Mouse (Mus musculus) left cerebral cortex, adult 2 months (tissue): ENCODE data around the gene Nanog. TPM values are rescaled to one million over a fixed set of nuclear protein-coding genes. Genes with fewer than 3 reads are reported as not detected.
A peak's percentile ranks its signal among the peaks of the same experiment; 100 is the strongest.

Source experiments
- DNase-seq, 2 experiments: peaks; one replicate each; pipeline ENCODE4 v3.0.0; 2021 to 2022; ENCODE audit warnings: low spot score in 2 of 2, mixed read lengths in 1 of 2; ENCODE audit errors: extremely low spot score in 1 of 2
- H3K27ac ChIP-seq: fragments of 200-600 bp; 2 replicates; pipeline ENCODE4 v1.8.1; 2022
- H3K4me3 ChIP-seq: fragments of 200-600 bp; 2 replicates; pipeline ENCODE4 v1.8.1; 2022
- CTCF ChIP-seq: fragments of 200-600 bp; IDR thresholded peaks from 2 replicates; pipeline ENCODE4 v1.8.1; 2022; ENCODE audit warnings: antibody characterized with exemption, mild to moderate bottlenecking, moderate library complexity
- intact Hi-C: fragments of 180-260 bp; cut with DNase I; formaldehyde crosslinking; loops from one replicate; pipeline ENCODE4 v1.15.1; 2025
- total RNA-seq, 2 experiments: library from RNA; stranded (reverse); gene quantifications; 2 replicates each; pipeline ENCODE4 v1.2.3; 2021

Gene Nanog
- total RNA-seq, 2 experiments from 2014 or later = not detected

DNA sequence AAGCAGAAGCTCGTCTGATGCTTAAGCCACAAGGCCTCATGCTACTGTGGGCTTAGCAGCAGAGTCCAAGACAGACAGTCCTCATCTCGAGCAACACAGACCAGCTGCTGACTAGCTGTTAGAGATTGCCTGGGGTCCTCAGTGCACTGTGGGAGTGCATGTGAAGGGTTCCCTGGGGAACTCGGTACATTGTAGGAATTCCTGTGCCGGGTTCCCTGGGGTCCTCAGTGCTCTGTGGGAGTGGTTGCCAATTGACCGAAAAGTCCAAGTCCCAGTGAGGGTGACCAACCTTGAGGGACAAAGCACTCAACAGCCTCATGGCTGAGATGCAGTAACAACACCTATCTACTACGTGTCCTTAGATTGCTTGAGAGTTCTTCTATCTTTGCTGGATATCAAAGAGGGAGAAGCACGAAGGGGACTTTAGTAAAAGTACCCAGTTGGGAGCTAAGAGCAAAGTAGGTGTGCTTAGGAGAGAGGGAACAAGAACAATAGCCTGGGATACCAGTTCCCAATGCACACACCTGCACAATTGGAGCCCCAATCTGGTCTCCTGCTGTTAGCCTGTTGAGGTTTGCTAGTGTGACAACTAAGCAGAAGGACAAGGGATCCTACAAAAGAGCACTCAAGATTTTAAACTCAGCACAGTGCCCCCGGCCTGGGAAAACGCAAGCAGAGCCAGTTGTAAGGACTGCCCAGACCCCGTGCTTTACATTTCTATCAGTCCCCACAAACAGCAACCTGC lies 37.4 kb downstream of the Nanog start:
- Histone ChIP-seq H3K27ac (peak overlapping the region; percentile 53), H3K4me3 (no peak overlapping the region)
- no peak for DNase-seq
- intact Hi-C loops = loop anchor here (5.0 kb wide), 1 partner anchor 58 kb away; the partner anchor contains the start of gene Slc2a3
- no peak for TF ChIP-seq CTCF

- DNase-seq = no peak
- Histone ChIP-seq H3K4me3 (no peak overlapping the region), H3K27ac (no peak overlapping the region)
- no peak for TF ChIP-seq CTCF
- intact Hi-C loops = no loop called here
These were observed 43.3 kb downstream of the Nanog start for GRCm38 (mm10) chr6:122750579-122750978.

DNA sequence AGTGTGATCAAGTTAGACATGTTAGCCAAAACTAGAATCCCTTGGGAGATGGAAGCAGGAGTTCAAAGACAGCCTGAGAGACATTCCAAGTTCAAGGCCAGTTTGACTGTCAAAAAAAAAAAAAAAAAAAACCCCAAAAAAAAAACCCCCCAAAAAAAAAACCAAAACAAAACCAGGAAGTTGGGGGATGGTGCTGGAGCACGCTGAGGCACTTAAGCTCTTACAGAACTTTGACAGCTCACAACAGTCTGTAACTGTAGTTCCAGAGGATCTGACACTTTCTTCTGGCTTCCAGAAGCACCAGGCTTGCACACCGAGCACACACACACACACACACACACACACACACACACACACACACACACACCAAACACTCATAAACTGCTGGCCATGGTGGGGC lies 48.6 kb downstream of the Nanog start:
- no peak for TF ChIP-seq CTCF
- Histone ChIP-seq H3K4me3 (no peak overlapping the region), H3K27ac (no peak overlapping the region)
- intact Hi-C loops = no loop called here
- no peak for DNase-seq

DNA sequence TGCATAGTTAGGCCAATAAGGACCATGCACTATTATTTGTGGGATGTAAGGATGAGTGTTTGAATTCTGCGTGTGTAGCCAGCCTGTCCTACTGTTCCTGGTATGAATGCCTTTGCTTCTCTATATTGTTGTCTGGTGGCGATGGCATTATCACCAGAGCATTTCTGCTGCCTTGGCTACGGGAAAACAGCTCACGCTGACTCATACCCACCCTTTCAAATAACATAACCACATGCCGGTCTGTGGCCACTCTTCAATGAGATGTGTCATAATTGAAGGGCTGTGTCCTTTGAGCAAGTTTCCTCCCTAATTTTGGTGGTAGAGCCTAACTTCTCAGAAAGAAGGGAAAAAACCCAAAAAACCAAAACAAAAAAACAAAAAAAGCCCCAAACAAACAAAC lies 51.4 kb downstream of the Nanog start:
- no peak for DNase-seq
- no peak overlapping the region for H3K4me3 ChIP-seq
- intact Hi-C loops = no loop called here
- TF ChIP-seq CTCF = no peak
- no peak overlapping the region for H3K27ac ChIP-seq

GRCm38 (mm10) chr6:122761011-122761599 lies 53.8 kb downstream of the Nanog start:
- peak; percentile 81 to 83 for DNase-seq
- TF ChIP-seq CTCF = no peak
- H3K4me3 ChIP-seq = peak overlapping the region; percentile 51
- intact Hi-C loops = loop anchor here (1.0 kb wide), 1 partner anchor 19 kb away; no protein-coding TSS in a partner anchor
- H3K27ac ChIP-seq = peak overlapping the region; percentile 91

- peak overlapping the region; percentile 51 for H3K4me3 ChIP-seq
- peak overlapping the region; percentile 91 for H3K27ac ChIP-seq
- no peak for DNase-seq
- TF ChIP-seq CTCF = no peak
- intact Hi-C loops = loop anchor here (1.0 kb wide), 1 partner anchor 20 kb away; no protein-coding TSS in a partner anchor
These were observed 54.6 kb downstream of the Nanog start for GRCm38 (mm10) chr6:122761901-122762300.

GRCm38 (mm10) chr6:122762480-122762879 lies 55.2 kb downstream of the Nanog start:
- TF ChIP-seq CTCF = no peak
- DNase-seq = no peak
- intact Hi-C loops = no loop called here
- Histone ChIP-seq H3K27ac (no peak overlapping the region), H3K4me3 (no peak overlapping the region)

DNA sequence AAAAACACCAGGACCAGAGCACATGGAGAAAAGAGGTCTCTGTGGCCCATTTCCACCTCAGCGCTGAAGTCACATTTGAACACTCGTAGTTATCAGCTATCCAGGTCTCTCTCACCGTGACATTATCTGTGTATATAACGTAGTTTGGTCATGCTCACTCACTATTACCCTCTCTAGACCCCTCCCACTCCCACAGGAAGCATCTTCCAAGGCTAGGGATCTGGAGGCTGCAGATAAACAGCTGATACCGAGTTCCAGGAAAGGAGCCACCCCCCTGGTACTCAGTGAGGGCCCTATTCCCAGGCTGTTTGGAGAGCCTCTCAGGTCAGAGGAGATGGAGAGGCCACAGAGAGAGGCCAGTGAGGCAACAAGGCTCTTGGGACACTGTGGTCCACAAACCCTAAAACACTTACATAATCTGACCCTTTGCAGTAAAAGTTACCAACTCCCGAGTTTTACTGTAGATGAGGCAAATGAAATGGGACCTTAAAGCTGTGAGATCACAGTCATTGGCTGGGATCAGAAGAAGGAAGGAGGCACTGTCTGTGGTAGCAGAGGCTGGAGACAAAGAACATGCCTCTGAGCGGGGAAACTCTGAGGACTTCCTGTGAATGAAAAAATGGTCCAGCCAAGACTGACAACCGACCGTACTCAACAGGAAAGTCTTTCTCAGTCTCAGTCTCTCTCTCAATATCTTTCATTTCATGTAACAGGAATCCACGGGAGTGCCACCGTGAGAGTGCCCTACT lies 55.8 kb downstream of the Nanog start:
- intact Hi-C loops = no loop called here
- no peak for DNase-seq
- Histone ChIP-seq H3K4me3 (no peak overlapping the region), H3K27ac (peak overlapping the region; percentile 93)
- TF ChIP-seq CTCF = no peak

DNA sequence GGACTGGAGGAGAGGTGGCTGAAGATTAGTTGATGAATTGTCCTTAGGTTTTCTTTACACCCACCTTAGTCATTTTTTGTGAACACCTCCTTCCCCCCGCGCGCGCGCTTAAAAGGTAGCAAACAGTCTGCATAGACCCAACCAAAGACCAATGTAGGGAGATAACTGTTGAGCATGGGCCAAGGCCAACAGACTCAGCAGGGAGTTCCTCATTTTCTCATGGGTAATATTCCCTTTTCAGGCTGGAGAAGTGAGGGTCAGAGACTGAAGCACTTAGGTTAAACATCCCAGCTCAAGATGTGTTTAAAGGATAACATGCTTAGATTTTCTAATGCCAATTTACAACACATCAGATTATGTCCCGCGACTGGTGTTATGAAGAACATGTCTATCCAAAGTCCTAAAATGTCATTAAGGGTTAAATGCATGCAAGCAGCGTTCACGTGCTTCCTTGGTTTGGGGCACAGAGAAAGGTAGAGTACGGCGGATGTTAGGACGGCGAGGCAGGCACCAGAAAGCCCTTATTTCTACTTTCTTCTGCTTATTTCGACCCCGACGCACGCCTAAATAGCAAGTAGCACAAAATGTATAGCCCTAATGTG lies 56.7 kb downstream of the Nanog start:
- TF ChIP-seq CTCF = no peak
- Histone ChIP-seq H3K27ac (peak overlapping the region; percentile 93), H3K4me3 (peak overlapping the region; percentile 53)
- intact Hi-C loops = loop anchor here (2.0 kb wide), 2 partner anchors 21 to 37 kb away; partner anchors contain the start of gene Slc2a3
- no peak for DNase-seq

Other genes with a start within 250 kb of the Nanog start
- gene Rimklb, start 208.7 kb upstream of the Nanog start, total RNA-seq = 10 to 100 TPM; 80.3 to 80.6 TPM
- gene Mfap5, start 201.6 kb upstream of the Nanog start, total RNA-seq = under 1 TPM; 0.33 to 0.63 TPM
- gene Aicda, start 153.7 kb upstream of the Nanog start, total RNA-seq = not detected
- gene Apobec1, start 105.0 kb upstream of the Nanog start, total RNA-seq = 1 to 10 TPM; 1.3 to 1.9 TPM
- gene Gdf3, start 97.4 kb upstream of the Nanog start, total RNA-seq = not detected
- not detected for gene Dppa3, start 81.1 kb upstream of the Nanog start, total RNA-seq
- gene Slc2a3, start 94.2 kb downstream of the Nanog start, total RNA-seq = 100 to 1,000 TPM; 111 to 128 TPM
- gene Foxj2, start 112.4 kb downstream of the Nanog start, total RNA-seq = 10 to 100 TPM; 28.4 to 29.2 TPM
- gene C3ar1, start 148.7 kb downstream of the Nanog start, total RNA-seq = under 1 TPM; 0.47 to 0.75 TPM
- 100 to 1,000 TPM; 171 to 192 TPM for gene Necap1, start 167.0 kb downstream of the Nanog start, total RNA-seq
- under 1 TPM; 0.58 to 0.86 TPM for gene Clec4a1, start 214.4 kb downstream of the Nanog start, total RNA-seq
- 1 to 10 TPM; 1.5 to 2.0 TPM for gene Clec4a3, start 245.0 kb downstream of the Nanog start, total RNA-seq